In genomic region chr4:43477857-43478533, GRCm38 (mm10) we compare ENCODE assay signal across 8 mouse cellular contexts. TPM values are rescaled to one million over a fixed set of nuclear protein-coding genes. Genes with fewer than 3 reads are reported as not detected.
A peak's percentile ranks its signal among the peaks of the same experiment; 100 is the strongest.
DNase-seq lines count a peak whose midpoint lies in the region; ATAC-seq lines count a peak whose summit lies in the region.

No protein-coding gene starts in this region.

- peak overlapping the region; percentile 24 for H3K4me3 ChIP-seq in hindbrain, embryonic 12.5 days

- no peaks in the 10 kb centered on the region for H3K27me3 ChIP-seq in hindbrain, embryonic 12.5 days

- peaks cover 3% of the 10 kb centered on the region; the same call in 1 of the 2 replicates for H3K4me1 ChIP-seq in hindbrain, embryonic 12.5 days

- peak overlapping the region; percentile 47 for H3K4me2 ChIP-seq in hindbrain, embryonic 12.5 days (replicated peaks)

- H3K27ac ChIP-seq in hindbrain, embryonic 12.5 days = no peak overlapping the region

- DNase-seq in NIH3T3 (ENCODE audit: low read depth) = peak; percentile 76
- DNase-seq in cerebellum, postnatal 10 days = peak; percentile 89 to 92
- DNase-seq in frontal cortex, postnatal 10 days (ENCODE audit: low spot score in 2 of 2) = peak; percentile 71 to 82
- DNase-seq in layer of hippocampus, postnatal 14 days (ENCODE audit: low spot score in 2 of 2) = peak; percentile 71 to 89
- peak; percentile 94 for DNase-seq in lung, postnatal 10 days
- peak; percentile 86 for DNase-seq in ovary, postnatal 36 days (ENCODE audit: low spot score)
- peak; percentile 91 for DNase-seq in thymus, postnatal 14 days

- H3K9ac ChIP-seq in hindbrain, embryonic 12.5 days = no peak overlapping the region

- H3K9me3 ChIP-seq in hindbrain, embryonic 12.5 days (replicated peaks) = no peaks in the 10 kb centered on the region

- 16% methylated on average over 11 of the region's 11 CpGs for WGBS in hindbrain, embryonic 12.5 days

- H3K36me3 ChIP-seq in hindbrain, embryonic 12.5 days = no peaks in the 10 kb centered on the region

- ATAC-seq in hindbrain, embryonic 12.5 days (ENCODE audit: low FRiP score) = peak; percentile 93

RNA-seq across cellular contexts. Expression of gene Sit1, which starts 5.5 kb away (rescaled TPM):
- not detected in 2 replicates for polyA plus RNA-seq in hindbrain, embryonic 12.5 days (2016; fragmentation: Nextera tagmentation; extraction: Ambion mirVana)
- total RNA-seq in layer of hippocampus, postnatal 14 days (2021) = not detected

RNA-seq across cellular contexts. Expression of gene Ccdc107, which starts 14.7 kb away (rescaled TPM):
- 50.8 and 51.4 TPM in 2 replicates for polyA plus RNA-seq in hindbrain, embryonic 12.5 days (2016; fragmentation: Nextera tagmentation; extraction: Ambion mirVana)
- total RNA-seq in layer of hippocampus, postnatal 14 days (2021) = 10 to 100 TPM; 26.0 to 28.3 TPM

RNA-seq across cellular contexts. Expression of gene Arhgef39, which starts 21.5 kb away (rescaled TPM):
- 22.6 and 26.8 TPM in 2 replicates for polyA plus RNA-seq in hindbrain, embryonic 12.5 days (2016; fragmentation: Nextera tagmentation; extraction: Ambion mirVana)
- 1 to 10 TPM in 1 of 2 experiments, under 1 TPM in 1; 0.74 to 1.2 TPM for total RNA-seq in layer of hippocampus, postnatal 14 days (2021)

RNA-seq across cellular contexts. Expression of gene Cd72, which starts 23.6 kb away (rescaled TPM):
- polyA plus RNA-seq in hindbrain, embryonic 12.5 days (2016; fragmentation: Nextera tagmentation; extraction: Ambion mirVana) = 2.0 and 3.8 TPM in 2 replicates
- not detected for total RNA-seq in layer of hippocampus, postnatal 14 days (2021)

RNA-seq across cellular contexts. Expression of gene Car9, which starts 28.8 kb away (rescaled TPM):
- 1.3 and 1.5 TPM in 2 replicates for polyA plus RNA-seq in hindbrain, embryonic 12.5 days (2016; fragmentation: Nextera tagmentation; extraction: Ambion mirVana)
- not detected for total RNA-seq in layer of hippocampus, postnatal 14 days (2021)
